Mouse (Mus musculus): ENCODE measurements around the gene Plch2. TPM values are rescaled to one million over a fixed set of nuclear protein-coding genes. Genes with fewer than 3 reads are reported as not detected.
A peak's percentile ranks its signal among the peaks of the same experiment; 100 is the strongest.

Gene Plch2
- polyA plus RNA-seq, 1 experiment from 2014 or later, result 5.2 TPM

DNA sequence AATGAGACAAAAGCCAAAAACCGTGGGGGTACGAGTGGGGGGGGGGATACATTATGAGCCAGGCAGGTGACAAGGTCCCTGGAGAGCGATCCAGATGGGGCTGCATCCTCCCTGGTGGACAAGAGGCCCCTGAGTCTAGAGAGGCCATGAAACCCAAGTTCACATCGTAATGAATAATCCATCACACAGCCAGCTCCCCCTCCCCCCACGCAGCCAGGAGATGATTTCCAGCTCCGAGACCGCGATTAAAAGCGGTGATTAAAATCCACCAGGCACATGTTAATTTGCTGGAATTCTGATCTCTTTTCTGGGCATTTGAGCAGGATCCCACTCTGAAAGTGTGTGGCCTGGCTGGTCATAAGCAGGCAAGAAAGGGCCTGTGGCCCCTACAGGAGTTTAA is 35.8 kb downstream of the Plch2 start:
- ATAC-seq (ENCODE audit: insufficient read depth) (no peak), DNase-seq (no peak)
- Histone ChIP-seq H3K9ac (no peak overlapping the region), H3K27me3 (ENCODE audit: insufficient read depth, low read length) (no peaks in the 10 kb centered on the region), H3K4me3 (ENCODE audit: low read depth, low read length) (no peak overlapping the region), H3K36me3 (ENCODE audit: insufficient read depth) (no peaks in the 10 kb centered on the region), H3K27ac (ENCODE audit: low read depth) (no peak overlapping the region), H3K9me3 (ENCODE audit: low read depth, low read length) (no peaks in the 10 kb centered on the region), H3K4me1 (ENCODE audit: insufficient read depth) (no peaks in the 10 kb centered on the region; the same call in 1 of the 2 replicates), H3K4me2 (no peak overlapping the region)
- WGBS, result 49% methylated on average over 9 of the region's 9 CpGs
- TF ChIP-seq CTCF (IDR thresholded peaks at IDR 0.05; ENCODE audit: low read depth), result no peak

DNA sequence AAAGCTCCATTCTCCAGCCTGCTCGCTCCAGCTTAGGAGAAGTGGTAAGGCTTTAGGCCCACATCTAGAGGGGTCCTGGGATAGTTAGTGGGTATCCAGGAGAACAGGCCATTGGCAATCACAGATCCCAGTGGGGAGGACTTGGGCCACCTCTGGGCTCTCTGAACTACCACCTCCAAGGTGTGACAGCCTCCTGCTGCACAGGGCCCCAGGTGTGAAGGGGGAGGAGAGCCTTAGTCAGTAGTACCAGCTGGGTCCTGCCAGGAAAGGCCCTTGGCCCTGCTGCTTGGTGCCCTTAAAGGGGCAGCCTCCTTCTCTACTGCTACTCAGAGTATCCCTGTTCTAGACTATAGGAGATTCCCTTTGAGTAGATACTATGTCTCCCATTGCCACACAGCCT is 36.4 kb downstream of the Plch2 start:
- 22% methylated on average over 1 of the region's 1 CpGs for WGBS
- H3K27ac ChIP-seq (ENCODE audit: low read depth), result peak overlapping the region; percentile 75

DNA sequence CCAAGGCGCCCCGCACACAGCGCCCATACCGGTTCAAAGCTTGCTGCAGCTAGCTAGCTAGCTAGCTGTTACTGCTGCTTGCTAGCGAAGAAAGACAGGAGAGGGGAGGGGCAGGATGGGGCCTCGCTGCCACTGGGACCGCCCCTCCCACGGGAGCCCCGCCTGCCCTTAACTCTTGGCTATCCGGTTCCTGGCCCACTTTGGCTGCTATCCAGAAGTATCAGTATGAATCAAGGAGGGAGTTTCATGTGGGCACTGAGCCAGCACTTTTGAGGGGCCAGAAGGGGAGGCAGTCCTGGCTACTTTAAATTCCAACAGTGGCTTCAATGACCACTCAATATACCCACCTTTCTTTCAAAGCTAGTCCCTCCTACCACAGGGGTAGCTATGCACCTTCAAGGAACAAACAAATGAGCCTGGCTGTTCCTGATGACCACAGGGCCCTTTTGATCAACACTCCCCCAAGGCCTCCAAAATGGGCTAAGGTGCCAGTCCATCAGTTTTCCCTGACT is 37.2 kb downstream of the Plch2 start:
- no peaks in the 10 kb centered on the region for H3K9me3 ChIP-seq (ENCODE audit: low read depth, low read length)
- under 1% methylated on average over 10 of the region's 10 CpGs for WGBS
- 0 out of 2 replicates have a peak overlapping the region, but pooled peaks have one; percentile 4 for H3K4me3 ChIP-seq (ENCODE audit: low read depth, low read length)
- H3K9ac ChIP-seq, result no peak overlapping the region
- H3K36me3 ChIP-seq (ENCODE audit: insufficient read depth), result no peaks in the 10 kb centered on the region
- DNase-seq (peak; percentile 93), ATAC-seq (ENCODE audit: insufficient read depth) (peak; percentile 77)
- H3K27me3 ChIP-seq (ENCODE audit: insufficient read depth, low read length), result no peaks in the 10 kb centered on the region
- peak overlapping the region; percentile 45 for H3K4me2 ChIP-seq
- H3K4me1 ChIP-seq (ENCODE audit: insufficient read depth), result no peaks in the 10 kb centered on the region; the same call in 1 of the 2 replicates
- H3K27ac ChIP-seq (ENCODE audit: low read depth), result peak overlapping the region; percentile 75; the same call in 1 of the 2 replicates
- no peak for TF ChIP-seq CTCF (IDR thresholded peaks at IDR 0.05; ENCODE audit: low read depth)

More for the DNA sequence above, 36.4 kb downstream of the Plch2 start:
- Histone ChIP-seq H3K4me2 (no peak overlapping the region), H3K4me1 (ENCODE audit: insufficient read depth) (no peaks in the 10 kb centered on the region; the same call in 1 of the 2 replicates), H3K27me3 (ENCODE audit: insufficient read depth, low read length) (no peaks in the 10 kb centered on the region), H3K36me3 (ENCODE audit: insufficient read depth) (no peaks in the 10 kb centered on the region), H3K9me3 (ENCODE audit: low read depth, low read length) (no peaks in the 10 kb centered on the region), H3K9ac (no peak overlapping the region), H3K4me3 (ENCODE audit: low read depth, low read length) (no peak overlapping the region)
- ATAC-seq (ENCODE audit: insufficient read depth), result peak; percentile 16; the same call in 1 of the 2 replicates
- DNase-seq, result no peak
- TF ChIP-seq CTCF (IDR thresholded peaks at IDR 0.05; ENCODE audit: low read depth), result no peak

DNA sequence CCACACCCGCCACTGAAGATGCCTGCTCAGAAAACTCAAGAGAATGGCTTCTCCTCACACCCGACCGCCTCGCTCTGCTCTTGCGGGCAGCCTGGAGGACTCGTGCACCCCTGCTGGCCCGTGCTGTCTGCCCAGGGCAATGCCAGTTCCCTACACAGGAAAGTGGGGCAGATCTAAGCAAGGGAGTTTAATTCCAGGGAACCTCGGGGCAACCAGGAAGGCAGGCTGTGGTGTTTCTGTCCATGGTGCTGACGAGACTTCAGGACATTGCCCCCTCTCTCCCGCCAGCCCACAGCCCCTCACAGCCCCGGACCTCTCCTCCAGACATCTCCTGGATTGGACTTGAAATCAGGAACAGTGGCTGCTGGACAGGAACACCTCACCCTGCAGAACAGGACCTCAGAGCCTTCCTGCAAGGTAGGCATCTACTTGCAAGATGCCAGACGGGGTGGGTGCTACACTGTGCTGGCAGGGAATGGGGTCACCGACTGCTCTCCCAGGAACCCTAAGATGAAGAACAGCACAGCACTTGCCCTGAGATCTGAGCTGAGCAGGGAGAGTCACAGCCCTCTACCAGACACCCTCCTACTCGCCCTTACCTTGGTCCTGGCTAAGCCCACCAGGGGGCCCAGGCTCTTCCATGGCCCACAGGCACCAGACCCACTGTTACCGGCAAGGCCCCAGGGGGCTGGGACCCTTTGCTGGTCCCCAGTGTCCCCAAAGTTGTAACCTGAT is 37.8 kb downstream of the Plch2 start:
- Histone ChIP-seq H3K36me3 (ENCODE audit: insufficient read depth) (no peaks in the 10 kb centered on the region), H3K27ac (ENCODE audit: low read depth) (no peak overlapping the region), H3K9ac (no peak overlapping the region), H3K4me3 (ENCODE audit: low read depth, low read length) (0 out of 2 replicates have a peak overlapping the region, but pooled peaks have one; percentile 4), H3K27me3 (ENCODE audit: insufficient read depth, low read length) (no peaks in the 10 kb centered on the region), H3K4me2 (peak overlapping the region; percentile 45), H3K4me1 (ENCODE audit: insufficient read depth) (no peaks in the 10 kb centered on the region; the same call in 1 of the 2 replicates), H3K9me3 (ENCODE audit: low read depth, low read length) (no peaks in the 10 kb centered on the region)
- ATAC-seq (ENCODE audit: insufficient read depth), result peak; percentile 54
- peak; percentile 36; the same call in 1 of the 2 replicates for TF ChIP-seq CTCF (IDR thresholded peaks at IDR 0.05; ENCODE audit: low read depth)
- DNase-seq, result peak; percentile 85
- 6% methylated on average over 15 of the region's 15 CpGs for WGBS

DNA sequence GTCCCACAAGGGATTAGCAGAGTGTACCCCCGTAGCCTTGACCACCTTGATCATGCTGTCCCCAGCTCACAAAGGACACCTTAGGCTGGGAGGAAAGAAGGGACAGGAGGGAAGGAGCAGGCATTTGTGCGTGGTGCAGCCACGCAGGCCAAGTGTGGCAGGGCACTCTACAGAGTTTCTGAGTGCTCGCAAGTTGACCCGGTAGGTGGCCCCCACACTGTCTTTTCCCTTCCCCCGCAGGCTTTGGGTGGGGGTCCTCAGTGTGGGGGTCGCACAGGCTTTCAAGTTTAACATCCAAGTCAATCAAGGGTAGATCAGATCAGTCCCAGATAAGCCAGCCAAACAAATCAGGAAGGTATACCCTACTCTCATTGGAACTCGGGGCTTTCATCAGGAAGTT is 38.5 kb downstream of the Plch2 start:
- WGBS, result 69% methylated on average over 8 of the region's 8 CpGs
- Histone ChIP-seq H3K36me3 (ENCODE audit: insufficient read depth) (no peaks in the 10 kb centered on the region), H3K9me3 (ENCODE audit: low read depth, low read length) (no peaks in the 10 kb centered on the region), H3K4me1 (ENCODE audit: insufficient read depth) (no peaks in the 10 kb centered on the region; the same call in 1 of the 2 replicates), H3K4me3 (ENCODE audit: low read depth, low read length) (no peak overlapping the region), H3K27ac (ENCODE audit: low read depth) (no peak overlapping the region), H3K4me2 (no peak overlapping the region), H3K9ac (no peak overlapping the region), H3K27me3 (ENCODE audit: insufficient read depth, low read length) (no peaks in the 10 kb centered on the region)
- DNase-seq (no peak), ATAC-seq (ENCODE audit: insufficient read depth) (no peak)
- no peak for TF ChIP-seq CTCF (IDR thresholded peaks at IDR 0.05; ENCODE audit: low read depth)

DNA sequence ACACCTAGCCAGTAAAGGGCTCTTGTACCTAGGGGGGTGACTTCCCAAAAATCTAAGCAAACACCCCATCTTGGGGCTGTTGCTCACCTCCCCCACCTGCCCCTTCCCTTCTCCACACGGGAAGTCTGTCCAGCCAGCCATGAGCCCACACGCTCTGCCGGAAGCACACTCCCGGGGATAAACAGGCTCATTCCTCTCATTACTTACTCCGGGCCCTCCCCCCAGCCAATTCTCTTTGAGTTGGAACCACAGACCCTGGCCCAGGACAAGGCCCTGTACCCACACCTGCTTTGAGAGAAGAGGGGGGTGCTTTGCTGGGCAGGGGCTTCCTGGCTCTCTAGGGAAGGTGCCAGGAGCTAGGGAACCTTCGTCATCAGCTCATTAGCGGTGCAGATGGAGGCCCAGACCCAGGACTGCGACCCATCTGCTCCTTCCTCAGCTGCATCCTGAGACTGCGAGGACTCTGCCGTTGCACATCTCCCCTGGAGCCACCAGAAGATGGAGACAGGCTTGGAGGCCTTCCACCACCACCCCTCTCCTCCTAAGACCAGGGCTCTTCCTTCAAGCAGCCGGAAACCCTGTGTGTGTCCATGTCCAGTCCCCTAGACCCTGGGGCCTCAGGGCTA is 39.2 kb downstream of the Plch2 start:
- Histone ChIP-seq H3K27ac (ENCODE audit: low read depth) (no peak overlapping the region), H3K27me3 (ENCODE audit: insufficient read depth, low read length) (no peaks in the 10 kb centered on the region), H3K4me1 (ENCODE audit: insufficient read depth) (no peaks in the 10 kb centered on the region; the same call in 1 of the 2 replicates), H3K4me2 (no peak overlapping the region), H3K9ac (no peak overlapping the region), H3K36me3 (ENCODE audit: insufficient read depth) (no peaks in the 10 kb centered on the region), H3K4me3 (ENCODE audit: low read depth, low read length) (no peak overlapping the region), H3K9me3 (ENCODE audit: low read depth, low read length) (no peaks in the 10 kb centered on the region)
- no peak for ATAC-seq (ENCODE audit: insufficient read depth)
- no peak for TF ChIP-seq CTCF (IDR thresholded peaks at IDR 0.05; ENCODE audit: low read depth)
- no peak for DNase-seq
- WGBS, result 67% methylated on average over 11 of the region's 11 CpGs

DNA sequence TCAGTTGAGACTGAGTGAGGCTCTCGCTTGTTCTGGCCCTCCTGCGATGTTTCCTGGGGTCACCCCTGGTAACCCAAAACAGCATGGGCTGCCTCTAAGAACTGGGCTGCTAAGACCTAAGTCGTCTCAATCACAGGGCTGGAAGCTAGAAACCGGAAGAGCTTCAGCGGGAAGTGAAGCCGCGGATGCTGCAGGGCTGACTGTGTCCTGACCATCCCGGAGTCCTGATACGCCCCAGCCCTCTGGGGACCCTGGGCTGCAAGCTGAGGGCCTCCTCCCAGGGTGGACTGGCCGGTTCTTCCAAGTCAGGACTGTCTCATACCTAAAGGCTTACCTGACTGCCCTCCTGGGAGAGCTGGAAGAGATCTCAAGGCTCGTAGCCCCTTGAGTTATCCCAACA is 39.8 kb downstream of the Plch2 start:
- Histone ChIP-seq H3K9ac (no peak overlapping the region), H3K9me3 (ENCODE audit: low read depth, low read length) (no peaks in the 10 kb centered on the region), H3K27me3 (ENCODE audit: insufficient read depth, low read length) (no peaks in the 10 kb centered on the region), H3K36me3 (ENCODE audit: insufficient read depth) (no peaks in the 10 kb centered on the region), H3K4me1 (ENCODE audit: insufficient read depth) (no peaks in the 10 kb centered on the region; the same call in 1 of the 2 replicates), H3K4me2 (no peak overlapping the region), H3K27ac (ENCODE audit: low read depth) (no peak overlapping the region), H3K4me3 (ENCODE audit: low read depth, low read length) (no peak overlapping the region)
- ATAC-seq (ENCODE audit: insufficient read depth), result no peak
- WGBS, result 57% methylated on average over 11 of the region's 11 CpGs
- no peak for TF ChIP-seq CTCF (IDR thresholded peaks at IDR 0.05; ENCODE audit: low read depth)
- no peak for DNase-seq

Data from lung, embryonic 14.5 days (tissue).